Mouse (Mus musculus) neural tube, embryonic 13.5 days (tissue): ENCODE measurements around the gene Rft1. TPM values are rescaled to one million over a fixed set of nuclear protein-coding genes. Genes with fewer than 3 reads are reported as not detected.

Experiments used
- ATAC-seq: fragments of 200-750 bp; cut with Nextera tagmentation; 2 replicates; pipeline ENCODE4 v1.8.0; 2017; ENCODE audit warnings: low read depth, mild to moderate bottlenecking, moderate TSS enrichment, moderate library complexity
- H3K27ac ChIP-seq: fragments of 300-500 bp; sonication (generic); replicated peaks from 2 replicates; pipeline ENCODE4 v1.5.1; 2015; ENCODE audit warnings: moderate library complexity, mild to moderate bottlenecking, inconsistent platforms
- H3K27me3 ChIP-seq: fragments of 300-500 bp; sonication (generic); 2 replicates; pipeline ENCODE4 v1.6.1; 2015; ENCODE audit warnings: mild to moderate bottlenecking, inconsistent platforms
- H3K36me3 ChIP-seq: fragments of 300-500 bp; sonication (generic); 2 replicates; pipeline ENCODE4 v1.6.1; 2015; ENCODE audit warnings: mild to moderate bottlenecking, inconsistent platforms
- H3K4me1 ChIP-seq: fragments of 300-500 bp; sonication (generic); replicated peaks from 2 replicates; pipeline ENCODE4 v1.6.1; 2015; ENCODE audit warnings: inconsistent platforms
- H3K4me2 ChIP-seq: fragments of 300-500 bp; sonication (generic); 2 replicates; pipeline ENCODE4 v1.6.1; 2015; ENCODE audit warnings: inconsistent platforms, mild to moderate bottlenecking, moderate library complexity
- H3K4me3 ChIP-seq: fragments of 300-500 bp; sonication (generic); 2 replicates; pipeline ENCODE4 v1.5.1; 2015; ENCODE audit warnings: mild to moderate bottlenecking, inconsistent platforms
- H3K9ac ChIP-seq: fragments of 300-500 bp; sonication (generic); 2 replicates; pipeline ENCODE4 v1.6.1; 2015; ENCODE audit warnings: moderate library complexity, mild to moderate bottlenecking, inconsistent platforms
- H3K9me3 ChIP-seq: fragments of 300-500 bp; sonication (generic); 2 replicates; pipeline ENCODE4 v1.6.1; 2016; ENCODE audit warnings: inconsistent platforms
- WGBS: fragments of 180-500 bp; shearing (Covaris S2); methylation state at CpG from one replicate; pipeline ENCODE4 v1.1.7; 2015; 5-methylcytosine and 5-hydroxymethylcytosine counted together
- polyA plus RNA-seq: library from polyadenylated mRNA; unstranded; fragments of >200 nt; fragmentation: Nextera tagmentation; extraction: Ambion mirVana; gene quantifications from 2 replicates; pipeline ENCODE4 v1.2.1, GENCODE M21; 2015

Rft1 gene
- polyA plus RNA-seq, 1 experiment from 2014 or later, result 9.9 TPM

DNA sequence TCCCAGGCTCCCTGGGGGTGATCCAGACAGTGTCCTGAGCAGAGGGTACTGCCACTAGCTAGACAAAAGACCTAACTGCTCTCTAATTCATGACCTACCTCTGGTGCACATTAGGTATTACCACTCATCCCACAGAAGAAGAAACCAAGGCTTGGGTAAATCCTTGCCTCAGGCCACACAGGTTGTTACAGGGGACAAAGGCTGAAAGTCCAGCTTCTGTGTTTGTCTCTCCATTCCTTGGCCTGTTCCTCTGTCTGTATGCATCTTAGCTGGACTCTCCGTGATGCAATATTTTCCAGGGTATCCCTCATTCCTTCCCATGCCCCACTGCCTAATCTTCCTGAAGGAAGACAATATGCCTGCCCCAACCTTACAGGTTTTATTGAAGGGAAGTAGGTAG, 19.7 kb upstream of the Rft1 start:
- no peak overlapping the region for H3K27ac ChIP-seq
- 0 out of 2 replicates have a peak, but pooled peaks cover 5% of the 10 kb centered on the region for H3K4me1 ChIP-seq
- H3K9me3 ChIP-seq, result no peaks in the 10 kb centered on the region
- H3K27me3 ChIP-seq, result no peaks in the 10 kb centered on the region
- no peaks in the 10 kb centered on the region for H3K36me3 ChIP-seq
- ATAC-seq, result no peak
- 85% methylated on average over 1 of the region's 1 CpGs for WGBS
- H3K4me3 ChIP-seq, result no peak overlapping the region
- no peak overlapping the region for H3K4me2 ChIP-seq
- no peak overlapping the region for H3K9ac ChIP-seq

DNA sequence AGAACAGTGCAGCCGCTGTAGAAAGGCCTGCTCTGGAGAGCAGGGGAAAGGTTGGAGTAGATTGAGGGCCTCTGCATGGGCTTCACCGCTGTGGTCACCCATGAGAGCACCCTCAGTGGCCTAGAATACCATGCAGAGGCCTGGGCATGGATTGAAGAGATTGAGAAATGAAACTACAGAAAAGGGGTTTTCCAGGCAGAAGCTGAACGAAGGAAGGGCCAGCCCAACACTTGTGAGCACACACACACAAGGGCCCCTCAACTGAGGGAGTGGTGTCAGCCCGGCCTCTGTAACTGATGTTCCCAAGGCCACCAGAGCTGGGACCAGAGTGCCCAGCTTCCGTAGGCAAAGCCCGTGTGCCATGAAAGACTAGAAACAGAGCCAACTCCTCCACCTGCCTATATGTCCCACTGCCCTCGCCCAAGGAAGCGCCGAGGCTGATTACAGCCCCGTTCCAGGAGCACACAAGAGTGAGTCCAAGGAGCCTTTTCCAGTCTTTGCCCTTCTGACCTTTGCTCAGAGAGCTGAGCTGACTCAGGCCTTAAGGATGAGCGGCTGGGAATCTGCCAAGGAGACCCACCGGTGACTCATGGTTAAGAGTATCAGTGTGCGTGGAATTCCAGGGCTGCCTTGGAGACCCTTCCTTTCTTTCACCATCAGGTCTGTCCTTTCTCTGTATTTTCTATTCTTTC, 18.8 kb upstream of the Rft1 start:
- Histone ChIP-seq H3K4me2 (no peak overlapping the region), H3K9me3 (no peaks in the 10 kb centered on the region), H3K27me3 (no peaks in the 10 kb centered on the region), H3K4me1 (0 out of 2 replicates have a peak, but pooled peaks cover 5% of the 10 kb centered on the region), H3K27ac (no peak overlapping the region), H3K36me3 (no peaks in the 10 kb centered on the region), H3K4me3 (no peak overlapping the region), H3K9ac (no peak overlapping the region)
- WGBS, result 86% methylated on average over 13 of the region's 13 CpGs
- ATAC-seq, result no peak

DNA sequence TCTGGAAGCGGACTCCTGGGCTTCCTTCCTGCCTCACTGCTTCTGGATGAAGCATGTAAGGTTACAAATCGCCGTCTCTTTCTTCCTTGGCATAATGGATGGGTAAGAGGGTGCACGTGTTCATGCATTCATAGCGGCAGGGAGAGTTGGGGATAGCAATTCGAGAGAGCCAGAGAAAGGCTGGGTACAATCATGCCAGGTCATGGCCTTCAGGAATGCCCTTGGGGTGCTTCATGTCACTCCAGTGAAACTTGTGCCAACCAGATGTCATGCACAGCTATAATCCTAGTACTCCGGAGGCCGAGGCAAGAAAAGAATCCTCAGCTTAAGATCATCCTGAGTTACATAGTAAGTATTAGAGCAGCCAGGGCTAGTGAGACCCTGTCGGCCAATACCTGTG, 17.7 kb upstream of the Rft1 start:
- Histone ChIP-seq H3K27me3 (no peaks in the 10 kb centered on the region), H3K9me3 (no peaks in the 10 kb centered on the region), H3K27ac (no peak overlapping the region), H3K36me3 (no peaks in the 10 kb centered on the region), H3K9ac (no peak overlapping the region), H3K4me3 (no peak overlapping the region), H3K4me2 (no peak overlapping the region), H3K4me1 (0 out of 2 replicates have a peak, but pooled peaks cover 5% of the 10 kb centered on the region)
- no peak for ATAC-seq
- WGBS, result 80% methylated on average over 9 of the region's 9 CpGs

- Histone ChIP-seq H3K4me1 (no peaks in the 10 kb centered on the region), H3K9me3 (no peaks in the 10 kb centered on the region), H3K36me3 (no peaks in the 10 kb centered on the region), H3K27me3 (no peaks in the 10 kb centered on the region), H3K9ac (no peak overlapping the region), H3K27ac (no peak overlapping the region), H3K4me3 (no peak overlapping the region), H3K4me2 (no peak overlapping the region)
- WGBS, result 71% methylated on average over 2 of the region's 2 CpGs
- no peak for ATAC-seq
These were observed 17.1 kb upstream of the Rft1 start for GRCm38 (mm10) chr14:30637087-30637486.

- Histone ChIP-seq H3K9me3 (no peaks in the 10 kb centered on the region), H3K4me3 (no peak overlapping the region), H3K27ac (no peak overlapping the region), H3K4me1 (no peaks in the 10 kb centered on the region), H3K4me2 (no peak overlapping the region), H3K9ac (no peak overlapping the region), H3K27me3 (no peaks in the 10 kb centered on the region), H3K36me3 (no peaks in the 10 kb centered on the region)
- WGBS, result 83% methylated on average over 4 of the region's 4 CpGs
- no peak for ATAC-seq
These were observed 16.2 kb upstream of the Rft1 start for GRCm38 (mm10) chr14:30638009-30638408.

DNA sequence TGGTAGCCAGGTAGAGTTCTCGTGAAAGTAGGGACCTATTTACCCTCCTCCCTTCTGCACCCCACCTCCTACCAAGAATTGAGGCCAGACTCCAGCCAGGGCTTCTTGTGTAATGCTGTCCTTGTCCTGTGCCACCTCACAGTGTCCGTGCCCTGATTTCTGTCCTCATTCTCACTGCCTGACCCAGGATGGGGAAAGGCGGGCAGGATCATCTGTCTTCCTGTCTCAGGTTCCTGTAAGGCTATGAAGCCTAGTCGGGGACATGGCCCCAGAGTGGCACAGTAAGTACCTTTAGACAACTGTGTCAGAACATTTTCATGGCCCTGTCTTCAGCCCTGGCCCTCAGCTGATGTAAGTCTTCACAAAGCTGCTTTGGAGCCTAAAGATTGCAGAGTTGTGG, 15.5 kb upstream of the Rft1 start:
- Histone ChIP-seq H3K4me1 (no peaks in the 10 kb centered on the region), H3K27ac (no peak overlapping the region), H3K36me3 (no peaks in the 10 kb centered on the region), H3K9me3 (no peaks in the 10 kb centered on the region), H3K27me3 (no peaks in the 10 kb centered on the region), H3K4me2 (no peak overlapping the region), H3K9ac (no peak overlapping the region), H3K4me3 (no peak overlapping the region)
- ATAC-seq, result no peak
- WGBS, result 80% methylated on average over 4 of the region's 4 CpGs

DNA sequence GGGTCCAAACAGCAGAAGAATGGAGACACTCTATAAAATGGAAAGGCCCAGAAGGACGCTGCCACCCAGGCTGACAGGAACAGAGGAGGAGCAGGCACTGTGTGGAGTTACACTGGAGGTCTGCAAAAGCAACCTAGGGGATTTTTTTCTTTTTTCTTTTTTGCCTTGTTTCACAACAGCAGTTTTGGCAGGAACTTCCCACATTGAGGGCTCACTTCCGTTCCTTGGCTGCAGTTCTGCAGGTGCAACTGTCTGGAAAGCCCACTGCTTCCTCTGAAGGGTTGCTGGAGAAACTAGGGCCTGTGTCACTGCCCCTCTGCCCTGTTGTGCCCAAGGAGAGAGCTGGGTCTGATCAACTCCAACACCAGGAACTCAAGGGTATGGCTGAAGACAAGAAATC, 12.4 kb upstream of the Rft1 start:
- no peak overlapping the region for H3K4me2 ChIP-seq
- WGBS, result 71% methylated on average over 2 of the region's 2 CpGs
- H3K4me3 ChIP-seq, result no peak overlapping the region
- no peaks in the 10 kb centered on the region for H3K9me3 ChIP-seq
- no peak overlapping the region for H3K27ac ChIP-seq
- H3K9ac ChIP-seq, result no peak overlapping the region
- H3K27me3 ChIP-seq, result no peaks in the 10 kb centered on the region
- no peak for ATAC-seq
- peaks cover 5% of the 10 kb centered on the region; the same call in 1 of the 2 replicates for H3K4me1 ChIP-seq
- no peaks in the 10 kb centered on the region for H3K36me3 ChIP-seq

GRCm38 (mm10) chr14:30644026-30644425, 10.1 kb upstream of the Rft1 start:
- Histone ChIP-seq H3K4me3 (no peak overlapping the region), H3K4me2 (no peak overlapping the region), H3K27ac (no peak overlapping the region), H3K9me3 (no peaks in the 10 kb centered on the region), H3K27me3 (no peaks in the 10 kb centered on the region), H3K4me1 (peaks cover 5% of the 10 kb centered on the region; the same call in 1 of the 2 replicates), H3K9ac (no peak overlapping the region), H3K36me3 (no peaks in the 10 kb centered on the region)
- no peak for ATAC-seq
- WGBS, result 90% methylated on average over 2 of the region's 2 CpGs

- no peak for ATAC-seq
- H3K27me3 ChIP-seq, result no peaks in the 10 kb centered on the region
- H3K36me3 ChIP-seq, result no peaks in the 10 kb centered on the region
- no peak overlapping the region for H3K9ac ChIP-seq
- no peaks in the 10 kb centered on the region for H3K9me3 ChIP-seq
- 73% methylated on average over 8 of the region's 8 CpGs for WGBS
- H3K4me2 ChIP-seq, result no peak overlapping the region
- H3K27ac ChIP-seq, result no peak overlapping the region
- H3K4me3 ChIP-seq, result no peak overlapping the region
- peaks cover 5% of the 10 kb centered on the region; the same call in 1 of the 2 replicates for H3K4me1 ChIP-seq
These were observed 9.1 kb upstream of the Rft1 start for GRCm38 (mm10) chr14:30645066-30645465.

DNA sequence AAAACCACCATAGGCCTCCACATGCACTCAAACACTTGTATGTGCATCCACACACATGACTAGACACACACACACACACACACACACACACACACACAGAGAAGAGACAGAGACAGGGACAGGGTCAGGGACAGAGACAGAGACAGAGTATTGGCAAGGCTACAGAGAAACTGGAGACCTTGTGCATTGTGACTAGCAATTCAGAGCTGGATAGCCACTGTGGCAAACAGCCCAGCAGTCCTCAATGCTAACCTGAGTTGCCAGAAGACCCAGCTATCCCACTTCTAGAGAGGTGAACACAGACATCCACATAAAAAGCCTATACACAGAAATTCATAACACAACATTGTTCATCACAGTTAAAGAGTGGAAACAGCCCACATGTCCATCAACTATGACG, 7.7 kb upstream of the Rft1 start:
- WGBS, result 79% methylated on average over 1 of the region's 1 CpGs
- Histone ChIP-seq H3K27me3 (no peaks in the 10 kb centered on the region), H3K9ac (no peak overlapping the region), H3K9me3 (no peaks in the 10 kb centered on the region), H3K4me3 (no peak overlapping the region), H3K4me1 (peaks cover 5% of the 10 kb centered on the region; the same call in 1 of the 2 replicates), H3K36me3 (no peaks in the 10 kb centered on the region), H3K27ac (no peak overlapping the region), H3K4me2 (no peak overlapping the region)
- no peak for ATAC-seq

GRCm38 (mm10) chr14:30648478-30648877, 5.7 kb upstream of the Rft1 start:
- ATAC-seq, result no peak
- Histone ChIP-seq H3K27ac (no peak overlapping the region), H3K27me3 (no peaks in the 10 kb centered on the region), H3K4me1 (peaks cover 5% of the 10 kb centered on the region; the same call in 1 of the 2 replicates), H3K9me3 (no peaks in the 10 kb centered on the region), H3K9ac (no peak overlapping the region), H3K4me2 (no peak overlapping the region), H3K4me3 (no peak overlapping the region), H3K36me3 (no peaks in the 10 kb centered on the region)
- WGBS, result 70% methylated on average over 3 of the region's 3 CpGs

GRCm38 (mm10) chr14:30649745-30650144, 4.4 kb upstream of the Rft1 start:
- Histone ChIP-seq H3K27me3 (no peaks in the 10 kb centered on the region), H3K9me3 (no peaks in the 10 kb centered on the region), H3K9ac (no peak overlapping the region), H3K4me3 (no peak overlapping the region), H3K4me1 (peaks cover 12% of the 10 kb centered on the region), H3K36me3 (no peaks in the 10 kb centered on the region), H3K27ac (no peak overlapping the region), H3K4me2 (no peak overlapping the region)
- no peak for ATAC-seq
- WGBS, result 79% methylated on average over 8 of the region's 8 CpGs

- no peak overlapping the region for H3K4me2 ChIP-seq
- no peak for ATAC-seq
- no peaks in the 10 kb centered on the region for H3K36me3 ChIP-seq
- no peaks in the 10 kb centered on the region for H3K27me3 ChIP-seq
- H3K4me3 ChIP-seq, result no peak overlapping the region
- H3K27ac ChIP-seq, result no peak overlapping the region
- H3K4me1 ChIP-seq, result peaks cover 11% of the 10 kb centered on the region
- no peaks in the 10 kb centered on the region for H3K9me3 ChIP-seq
- 23% methylated on average over 4 of the region's 4 CpGs for WGBS
- H3K9ac ChIP-seq, result no peak overlapping the region
These were observed 3.2 kb upstream of the Rft1 start for GRCm38 (mm10) chr14:30650969-30651368.
